Comparison of ENCODE assay signal across 17 mouse cellular contexts in the genomic region with DNA sequence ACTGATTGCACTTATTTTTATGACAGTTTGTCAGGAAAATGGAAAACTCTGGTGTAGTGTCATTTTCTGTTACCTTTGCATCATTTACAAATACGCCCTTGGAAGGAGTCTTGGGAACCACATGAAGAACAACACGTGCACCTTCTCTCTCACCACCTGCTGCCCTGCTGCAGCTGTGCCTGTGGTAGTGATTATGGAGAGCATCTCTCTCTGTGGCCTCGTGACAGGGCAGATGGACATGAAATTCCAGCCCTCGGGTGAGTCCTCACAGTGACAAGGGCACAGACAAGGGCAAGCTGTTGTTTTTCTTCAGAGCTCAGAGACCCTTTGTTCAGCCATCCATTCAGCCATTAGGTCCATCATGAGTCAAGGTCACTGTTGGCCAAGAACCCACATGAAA.
"Had no signal": no experiment of that assay in that cellular context is flagged by ENCODE, and none has a peak within 500 bp of the region (broad histone marks: within the 10 kb centered on the region; RNA-seq: fewer than 3 reads in every experiment).

No protein-coding gene starts in this region.

- DNase-seq: kidney, adult 8-10 months; kidney, postnatal 10 days; kidney, postnatal 36 days; layer of hippocampus, postnatal 36 days; liver, embryonic 13.5 days; lung, adult 2 months; lung, postnatal 14 days; lung, postnatal 4 days; right cerebral cortex, postnatal 25 days; spleen, adult 18-20 months; thymus, postnatal 25 days had no signal

- H3K9me3 ChIP-seq: liver, embryonic 13.5 days; midbrain, embryonic 15.5 days; stomach, embryonic 15.5 days had no signal

- H3K36me3 ChIP-seq: liver, embryonic 13.5 days; midbrain, embryonic 15.5 days; stomach, embryonic 15.5 days had no signal

- H3K27me3 ChIP-seq: liver, embryonic 13.5 days; midbrain, embryonic 15.5 days; stomach, embryonic 15.5 days had no signal

- H3K4me3 ChIP-seq: left cerebral cortex, adult 2 months; liver, embryonic 13.5 days; midbrain, embryonic 15.5 days; myocyte; stomach, embryonic 15.5 days had no signal

- H3K27ac ChIP-seq: left cerebral cortex, adult 2 months; liver, embryonic 13.5 days; midbrain, embryonic 15.5 days; stomach, embryonic 15.5 days had no signal

- H3K4me1 ChIP-seq: liver, embryonic 13.5 days; midbrain, embryonic 15.5 days; stomach, embryonic 15.5 days had no signal

- ATAC-seq: intestine, postnatal 0 days; midbrain, embryonic 15.5 days had no signal

- H3K9ac ChIP-seq: liver, embryonic 13.5 days; midbrain, embryonic 15.5 days; stomach, embryonic 15.5 days had no signal

- H3K4me2 ChIP-seq: liver, embryonic 13.5 days; midbrain, embryonic 11.5 days; midbrain, embryonic 15.5 days; stomach, embryonic 15.5 days had no signal
